ENCODE assay signal across 8 mouse cellular contexts in genomic region chr5:5265861-5266786, GRCm38 (mm10).
DNase-seq lines count a peak whose midpoint lies in the region; ATAC-seq and TF ChIP-seq lines count a peak whose summit lies in the region.

No protein-coding gene starts in this region.

- TF ChIP-seq CTCF in liver, postnatal 0 days (IDR thresholded peaks at IDR 0.05; ENCODE audit: low read depth), result peak; percentile 80
- TF ChIP-seq CTCF in olfactory bulb, adult 2 months (IDR thresholded peaks at IDR 0.05; ENCODE audit: insufficient read depth, low read depth, low read length), result no peak

- DNase-seq in cerebellum, adult 11 months, result peak; percentile 20
- DNase-seq in adrenal gland, adult 8-10 months, result peak; percentile 15
- peak; percentile 22 for DNase-seq in embryo, embryonic 9.5 days (ENCODE audit: extremely low spot score)
- DNase-seq in kidney, postnatal 14 days, result peak; percentile 44
- DNase-seq in liver, postnatal 0 days, result peak; percentile 44

- peak overlapping the region; percentile 58 for H3K4me2 ChIP-seq in heart, embryonic 13.5 days
- 0 out of 2 replicates have a peak overlapping the region, but pooled peaks have one; percentile 8 for H3K4me2 ChIP-seq in liver, postnatal 0 days (ENCODE audit: low read depth, low read length)

- ATAC-seq in cerebellum, adult (ENCODE audit: insufficient number of reproducible peaks, low FRiP score, low TSS enrichment), result no peak; the same call in 1 of the 2 replicates
- ATAC-seq in heart, embryonic 13.5 days (ENCODE audit: extremely low read depth, insufficient number of reproducible peaks, low FRiP score, low TSS enrichment), result no peak
- peak; percentile 62 for ATAC-seq in liver, postnatal 0 days

- no peaks in the 10 kb centered on the region for H3K27me3 ChIP-seq in heart, embryonic 13.5 days (replicated peaks)
- no peaks in the 10 kb centered on the region for H3K27me3 ChIP-seq in liver, postnatal 0 days (ENCODE audit: insufficient read depth, low read length)

- no peak for TF ChIP-seq EP300 in liver, postnatal 0 days (IDR thresholded peaks at IDR 0.05; ENCODE audit: low read depth)

- no peak overlapping the region for H3K27ac ChIP-seq in heart, embryonic 13.5 days (replicated peaks)
- H3K27ac ChIP-seq in liver, postnatal 0 days (ENCODE audit: low read depth), result no peak overlapping the region
- peak overlapping the region; percentile 87 for H3K27ac ChIP-seq in olfactory bulb, adult 2 months (ENCODE audit: insufficient read depth, low read depth, low read length)

- WGBS in heart, embryonic 13.5 days, result 43% methylated on average over 10 of the region's 10 CpGs
- WGBS in liver, postnatal 0 days (ENCODE audit: insufficient replicate concordance), result 45% methylated on average over 10 of the region's 10 CpGs
- WGBS in olfactory bulb, adult 2 months, result 10% methylated on average over 10 of the region's 10 CpGs

- H3K9me3 ChIP-seq in heart, embryonic 13.5 days, result no peaks in the 10 kb centered on the region
- H3K9me3 ChIP-seq in liver, postnatal 0 days (ENCODE audit: low read length), result no peaks in the 10 kb centered on the region

- 0 out of 2 replicates have a peak overlapping the region, but pooled peaks have one; percentile 24 for H3K4me3 ChIP-seq in heart, embryonic 13.5 days
- H3K4me3 ChIP-seq in liver, postnatal 0 days (ENCODE audit: low read depth, low read length), result no peak overlapping the region
- peak overlapping the region; percentile 37 for H3K4me3 ChIP-seq in olfactory bulb, adult 2 months (ENCODE audit: insufficient read depth, low read depth, low read length)

- peaks cover 38% of the 10 kb centered on the region for H3K4me1 ChIP-seq in heart, embryonic 13.5 days
- no peaks in the 10 kb centered on the region for H3K4me1 ChIP-seq in liver, postnatal 0 days (ENCODE audit: insufficient read depth)
- peaks cover 3% of the 10 kb centered on the region; the same call in 1 of the 2 replicates for H3K4me1 ChIP-seq in olfactory bulb, adult 2 months (ENCODE audit: control insufficient read depth, insufficient read depth, low read length)

- TF ChIP-seq POLR2A in olfactory bulb, adult 2 months (IDR thresholded peaks at IDR 0.05; ENCODE audit: insufficient read depth, low read depth, low read length), result no peak

- no peak overlapping the region for H3K9ac ChIP-seq in heart, embryonic 13.5 days
- H3K9ac ChIP-seq in liver, postnatal 0 days (replicated peaks), result no peak overlapping the region

- no peaks in the 10 kb centered on the region for H3K36me3 ChIP-seq in heart, embryonic 13.5 days
- no peaks in the 10 kb centered on the region for H3K36me3 ChIP-seq in liver, postnatal 0 days (replicated peaks; ENCODE audit: insufficient read depth, low read length)
